Mouse (Mus musculus): ENCODE results near the gene Sec14l4. TPM values are rescaled to one million over a fixed set of nuclear protein-coding genes. Genes with fewer than 3 reads are reported as not detected.

Sec14l4 gene
- total and polyA plus RNA-seq, 2 experiments from 2014 or later, result 0.05 TPM; not detected in 1

DNA sequence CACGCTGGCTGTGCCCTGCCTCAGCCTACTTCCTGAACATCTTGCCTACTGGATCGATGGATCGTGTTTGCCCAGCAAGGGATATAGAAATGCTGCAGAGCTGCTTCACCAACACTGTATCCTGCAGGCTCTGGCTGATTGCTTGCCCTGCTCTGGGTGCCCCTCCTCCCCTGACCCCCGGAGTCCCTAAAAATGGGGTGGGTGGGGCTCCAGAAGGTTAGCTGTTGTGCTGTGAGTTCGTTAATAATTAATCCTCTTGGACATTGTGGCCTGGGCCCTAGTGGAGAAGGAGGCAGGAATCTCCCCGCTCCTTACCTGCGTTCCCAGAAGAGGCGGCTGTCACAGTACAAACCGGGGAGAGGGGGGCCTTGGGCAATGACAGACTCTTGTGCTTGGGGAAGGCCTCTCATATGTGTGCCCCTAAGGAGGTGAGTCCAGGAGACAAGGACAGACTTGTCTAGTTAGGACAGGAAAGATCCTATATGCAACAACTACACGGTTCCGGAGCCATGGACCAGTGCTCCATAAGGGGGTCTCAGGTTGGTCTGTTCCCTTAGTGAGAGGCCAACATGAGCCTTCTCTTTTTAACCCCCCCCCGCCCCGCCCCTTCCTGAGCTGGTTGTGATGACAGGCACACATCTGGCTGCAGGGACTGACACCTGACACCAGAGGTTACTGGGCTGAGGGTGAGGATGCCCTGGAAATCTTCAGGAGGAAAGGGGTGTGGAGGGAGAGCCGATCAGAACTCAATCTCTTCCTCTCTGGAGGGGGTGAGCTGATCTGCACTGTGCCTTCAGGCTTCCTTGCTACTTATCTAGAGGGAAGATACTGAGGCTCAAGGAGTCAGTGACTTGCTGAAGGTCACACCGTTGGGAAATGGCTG lies 47.2 kb upstream of the Sec14l4 start:
- no peaks in the 10 kb centered on the region for H3K4me1 ChIP-seq (ENCODE audit: insufficient read depth, low read length)

DNA sequence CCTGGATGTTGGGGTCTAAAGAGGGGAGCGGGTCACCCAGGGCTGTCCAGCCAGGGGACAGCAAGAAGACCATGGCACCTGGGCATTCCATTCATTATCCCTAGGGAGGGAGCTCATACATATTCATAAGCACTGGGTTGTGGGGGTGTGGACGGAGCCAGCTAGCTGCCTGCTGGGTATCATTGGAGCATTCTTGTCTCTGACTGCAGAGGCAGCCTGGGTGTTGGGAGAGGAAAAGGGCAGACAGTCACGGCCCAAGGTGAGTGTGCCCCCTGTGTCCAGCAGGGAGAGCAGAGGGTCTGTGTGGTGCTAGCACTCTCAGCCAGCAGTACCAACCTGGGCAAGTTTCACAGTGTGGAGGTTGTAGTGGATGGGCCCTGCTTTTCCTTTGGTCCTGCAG lies 41.5 kb upstream of the Sec14l4 start:
- Histone ChIP-seq H3K9me3 (ENCODE audit: low read length) (no peaks in the 10 kb centered on the region), H3K36me3 (ENCODE audit: insufficient read depth, low read length) (no peaks in the 10 kb centered on the region), H3K4me2 (ENCODE audit: low read depth, low read length, poor library complexity, severe bottlenecking) (no peak overlapping the region), H3K9ac (replicated peaks; ENCODE audit: low read length, poor library complexity, severe bottlenecking) (no peak overlapping the region), H3K4me3 (ENCODE audit: low read depth, low read length) (no peak overlapping the region), H3K27ac (ENCODE audit: low read depth, low read length) (no peak overlapping the region), H3K27me3 (ENCODE audit: insufficient read depth, low read length) (0 out of 2 replicates have a peak, but pooled peaks cover 3% of the 10 kb centered on the region), H3K4me1 (ENCODE audit: insufficient read depth, low read length) (no peaks in the 10 kb centered on the region)
- DNase-seq (ENCODE audit: low spot score) (no peak), ATAC-seq (ENCODE audit: low FRiP score) (no peak)
- WGBS, result 40% methylated on average over 3 of the region's 3 CpGs
- TF ChIP-seq CTCF (IDR thresholded peaks at IDR 0.05), result no peak

More for the DNA sequence above, 47.2 kb upstream of the Sec14l4 start:
- Histone ChIP-seq H3K27me3 (ENCODE audit: insufficient read depth, low read length) (0 out of 2 replicates have a peak, but pooled peaks cover 3% of the 10 kb centered on the region), H3K4me2 (ENCODE audit: low read depth, low read length, poor library complexity, severe bottlenecking) (peak overlapping the region; percentile 80), H3K36me3 (ENCODE audit: insufficient read depth, low read length) (peaks cover 12% of the 10 kb centered on the region), H3K4me3 (ENCODE audit: low read depth, low read length) (peak overlapping the region; percentile 43), H3K9ac (replicated peaks; ENCODE audit: low read length, poor library complexity, severe bottlenecking) (peak overlapping the region; percentile 61), H3K27ac (ENCODE audit: low read depth, low read length) (peak overlapping the region; percentile 26; the same call in 1 of the 2 replicates), H3K9me3 (ENCODE audit: low read length) (no peaks in the 10 kb centered on the region)
- TF ChIP-seq CTCF (IDR thresholded peaks at IDR 0.05), result no peak
- DNase-seq (ENCODE audit: low spot score) (no peak), ATAC-seq (ENCODE audit: low FRiP score) (peak; percentile 38)
- 12% methylated on average over 15 of the region's 15 CpGs for WGBS

DNA sequence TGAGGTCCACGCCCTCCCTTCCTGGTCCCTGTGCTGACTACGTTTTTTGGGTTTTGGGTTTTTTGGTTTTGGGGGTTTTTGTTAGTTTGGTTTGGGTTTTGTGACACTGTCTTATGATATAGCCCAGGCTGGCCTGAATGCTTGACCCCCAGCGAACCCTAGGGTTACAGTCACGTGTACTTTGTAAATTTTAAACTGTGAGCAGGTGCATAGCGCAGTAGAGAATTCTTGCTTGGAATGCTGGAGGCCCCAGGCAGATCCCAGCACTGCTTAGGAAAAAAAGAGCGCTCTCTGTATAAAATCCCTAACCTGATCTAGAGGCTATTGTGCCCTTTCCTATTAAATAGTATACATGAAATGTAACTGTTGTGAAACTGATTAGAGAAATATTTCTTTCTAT lies 38.1 kb upstream of the Sec14l4 start:
- Histone ChIP-seq H3K9me3 (ENCODE audit: low read length) (no peaks in the 10 kb centered on the region), H3K27me3 (ENCODE audit: insufficient read depth, low read length) (peaks cover 14% of the 10 kb centered on the region; the same call in 1 of the 2 replicates), H3K9ac (replicated peaks; ENCODE audit: low read length, poor library complexity, severe bottlenecking) (no peak overlapping the region), H3K4me1 (ENCODE audit: insufficient read depth, low read length) (no peaks in the 10 kb centered on the region), H3K36me3 (ENCODE audit: insufficient read depth, low read length) (no peaks in the 10 kb centered on the region), H3K4me2 (ENCODE audit: low read depth, low read length, poor library complexity, severe bottlenecking) (no peak overlapping the region), H3K27ac (ENCODE audit: low read depth, low read length) (no peak overlapping the region), H3K4me3 (ENCODE audit: low read depth, low read length) (no peak overlapping the region)
- TF ChIP-seq CTCF (IDR thresholded peaks at IDR 0.05), result no peak
- DNase-seq (ENCODE audit: low spot score), result no peak
- WGBS, result 81% methylated on average over 6 of the region's 6 CpGs
- ATAC-seq (ENCODE audit: low FRiP score), result no peak

DNA sequence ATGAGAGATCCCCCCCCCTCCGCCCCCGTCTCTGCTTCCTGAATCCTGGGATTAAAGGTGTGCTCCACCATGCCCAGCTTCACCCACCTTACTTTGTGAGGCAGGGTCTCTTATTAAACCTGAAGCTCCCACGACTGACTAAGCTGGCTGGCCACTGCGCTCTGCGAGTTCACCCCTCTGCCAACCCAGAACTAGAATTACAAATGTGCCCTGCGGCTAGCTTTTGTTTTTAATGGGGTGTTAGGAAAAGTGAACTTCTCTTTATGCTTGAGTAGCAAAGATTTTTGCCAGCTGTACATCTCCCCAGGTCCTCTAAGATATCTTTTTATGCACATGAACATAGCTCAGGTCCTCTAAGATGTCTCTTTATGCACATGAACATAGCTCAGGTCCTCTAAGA lies 37.3 kb upstream of the Sec14l4 start:
- H3K27ac ChIP-seq (ENCODE audit: low read depth, low read length), result no peak overlapping the region
- peaks cover 21% of the 10 kb centered on the region for H3K27me3 ChIP-seq (ENCODE audit: insufficient read depth, low read length)
- WGBS, result 85% methylated on average over 6 of the region's 6 CpGs

DNA sequence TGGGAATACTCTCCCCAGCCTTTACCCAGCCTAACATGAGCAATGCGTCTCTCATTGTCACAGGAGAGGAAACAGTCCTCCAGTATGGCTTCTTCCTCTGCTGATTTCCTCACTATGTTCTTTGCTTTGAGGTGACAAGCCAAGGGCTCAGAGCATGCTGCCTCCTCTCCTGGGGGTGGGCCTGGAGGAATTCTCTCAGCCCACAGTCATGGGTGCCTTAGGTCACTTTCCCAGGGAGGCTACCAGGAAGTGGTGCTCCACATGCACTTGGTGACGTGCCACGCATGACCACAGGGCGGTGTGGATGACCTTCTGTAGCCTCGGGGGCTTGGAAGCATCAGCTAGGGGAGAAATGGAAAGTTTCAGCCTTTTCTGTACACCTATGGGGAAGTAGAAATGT lies 35.8 kb upstream of the Sec14l4 start:
- DNase-seq (ENCODE audit: low spot score) (no peak), ATAC-seq (ENCODE audit: low FRiP score) (no peak)
- Histone ChIP-seq H3K9ac (replicated peaks; ENCODE audit: low read length, poor library complexity, severe bottlenecking) (no peak overlapping the region), H3K4me2 (ENCODE audit: low read depth, low read length, poor library complexity, severe bottlenecking) (no peak overlapping the region), H3K4me1 (ENCODE audit: insufficient read depth, low read length) (no peaks in the 10 kb centered on the region), H3K4me3 (ENCODE audit: low read depth, low read length) (no peak overlapping the region), H3K9me3 (ENCODE audit: low read length) (no peaks in the 10 kb centered on the region), H3K27me3 (ENCODE audit: insufficient read depth, low read length) (peaks cover 31% of the 10 kb centered on the region), H3K27ac (ENCODE audit: low read depth, low read length) (no peak overlapping the region), H3K36me3 (ENCODE audit: insufficient read depth, low read length) (no peaks in the 10 kb centered on the region)
- TF ChIP-seq CTCF (IDR thresholded peaks at IDR 0.05), result no peak
- 87% methylated on average over 5 of the region's 5 CpGs for WGBS

More for the DNA sequence above, 37.3 kb upstream of the Sec14l4 start:
- TF ChIP-seq CTCF (IDR thresholded peaks at IDR 0.05), result no peak
- ATAC-seq (ENCODE audit: low FRiP score), result no peak
- no peak overlapping the region for H3K9ac ChIP-seq (replicated peaks; ENCODE audit: low read length, poor library complexity, severe bottlenecking)
- no peak overlapping the region for H3K4me2 ChIP-seq (ENCODE audit: low read depth, low read length, poor library complexity, severe bottlenecking)
- no peak overlapping the region for H3K4me3 ChIP-seq (ENCODE audit: low read depth, low read length)
- no peak for DNase-seq (ENCODE audit: low spot score)
- H3K9me3 ChIP-seq (ENCODE audit: low read length), result no peaks in the 10 kb centered on the region
- H3K36me3 ChIP-seq (ENCODE audit: insufficient read depth, low read length), result no peaks in the 10 kb centered on the region
- H3K4me1 ChIP-seq (ENCODE audit: insufficient read depth, low read length), result no peaks in the 10 kb centered on the region

DNA sequence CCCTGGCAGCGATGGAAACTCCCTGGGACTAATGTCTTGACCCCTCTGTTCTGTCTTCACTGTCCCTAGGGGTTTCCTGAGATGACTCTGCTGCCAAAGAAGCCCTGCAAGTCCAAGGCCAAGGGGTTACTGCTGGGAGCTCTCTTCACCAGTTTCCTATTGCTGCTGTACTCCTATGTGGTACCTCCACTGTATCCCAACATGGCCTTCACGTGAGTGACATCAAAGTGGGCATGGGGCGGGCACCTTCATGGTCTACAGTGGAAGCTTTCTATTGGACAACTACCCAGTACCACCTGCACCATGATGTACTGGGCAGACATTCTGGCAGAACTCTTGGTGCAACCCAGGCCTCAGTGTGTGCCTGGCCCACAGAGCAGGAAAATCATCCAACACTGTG lies 34.4 kb upstream of the Sec14l4 start:
- no peak overlapping the region for H3K4me2 ChIP-seq (ENCODE audit: low read depth, low read length, poor library complexity, severe bottlenecking)

More for the DNA sequence above, 34.4 kb upstream of the Sec14l4 start:
- Histone ChIP-seq H3K4me1 (ENCODE audit: insufficient read depth, low read length) (no peaks in the 10 kb centered on the region), H3K27me3 (ENCODE audit: insufficient read depth, low read length) (peaks cover 31% of the 10 kb centered on the region), H3K36me3 (ENCODE audit: insufficient read depth, low read length) (no peaks in the 10 kb centered on the region), H3K4me3 (ENCODE audit: low read depth, low read length) (no peak overlapping the region), H3K27ac (ENCODE audit: low read depth, low read length) (no peak overlapping the region), H3K9me3 (ENCODE audit: low read length) (no peaks in the 10 kb centered on the region), H3K9ac (replicated peaks; ENCODE audit: low read length, poor library complexity, severe bottlenecking) (no peak overlapping the region)
- no peak for ATAC-seq (ENCODE audit: low FRiP score)
- DNase-seq (ENCODE audit: low spot score), result no peak
- no peak for TF ChIP-seq CTCF (IDR thresholded peaks at IDR 0.05)
- 95% methylated on average over 3 of the region's 3 CpGs for WGBS

Measured in midbrain, postnatal 0 days (tissue).